Mouse (Mus musculus): ENCODE data around the gene Hk2.

DNA sequence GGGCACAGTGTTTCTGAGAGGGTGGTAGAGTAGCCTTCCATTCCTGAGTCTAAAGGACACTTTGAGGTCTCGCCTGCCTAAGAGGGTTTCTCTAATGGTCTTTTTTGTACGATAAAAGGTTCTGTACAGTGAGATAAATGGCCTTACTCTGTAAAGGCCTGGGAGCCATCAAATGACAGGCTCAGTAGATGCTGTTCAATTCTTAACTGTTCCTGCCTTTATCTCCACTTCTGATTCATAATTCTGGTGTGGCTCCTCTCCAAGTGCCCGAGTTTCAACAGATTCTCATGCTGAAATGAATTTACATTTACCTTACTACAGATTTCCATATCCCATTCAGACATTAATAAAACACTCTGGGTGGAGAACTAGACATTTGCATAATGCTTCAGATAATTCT lies 46.5 kb upstream of the Hk2 start:
- TF ChIP-seq CTCF (IDR thresholded peaks at IDR 0.05), result no peak
- no peak for TF ChIP-seq EP300 (IDR thresholded peaks at IDR 0.05)

Measured in lung, postnatal 0 days (tissue).